Mouse (Mus musculus) hindbrain, embryonic 14.5 days (tissue): ENCODE results near the gene Alkbh3. TPM values are rescaled to one million over a fixed set of nuclear protein-coding genes. Genes with fewer than 3 reads are reported as not detected.

ENCODE experiments used
- ATAC-seq: fragments of 200-750 bp; cut with Nextera tagmentation; 2 replicates; pipeline ENCODE4 v1.8.0; 2017; ENCODE audit warnings: moderate number of reproducible peaks, mild to moderate bottlenecking, moderate TSS enrichment, moderate library complexity; ENCODE audit not compliant: low FRiP score
- DNase-seq: peaks from one replicate; pipeline ENCODE4 v3.0.0-alpha.2; 2015; ENCODE audit warnings: low spot score
- H3K27ac ChIP-seq: fragments of 300-500 bp; sonication (generic); 2 replicates; pipeline ENCODE4 v1.5.1; 2014; ENCODE audit warnings: mild to moderate bottlenecking, moderate library complexity
- H3K27me3 ChIP-seq: fragments of 300-500 bp; sonication (generic); 2 replicates; pipeline ENCODE4 v1.6.1; 2014; ENCODE audit warnings: mild to moderate bottlenecking, low read length, mixed read lengths; ENCODE audit not compliant: control insufficient read depth, insufficient read depth
- H3K36me3 ChIP-seq: fragments of 300-500 bp; sonication (generic); replicated peaks from 2 replicates; pipeline ENCODE4 v1.6.1; 2014; ENCODE audit not compliant: control insufficient read depth, insufficient read depth
- H3K4me1 ChIP-seq: fragments of 300-500 bp; sonication (generic); replicated peaks from 2 replicates; pipeline ENCODE4 v1.6.1; 2014; ENCODE audit warnings: antibody characterized with exemption, low read length, mixed read lengths; ENCODE audit not compliant: control insufficient read depth, insufficient read depth
- H3K4me2 ChIP-seq: fragments of 300-500 bp; sonication (generic); replicated peaks from 2 replicates; pipeline ENCODE4 v1.6.1; 2014; ENCODE audit warnings: mild to moderate bottlenecking, moderate library complexity
- H3K4me3 ChIP-seq: fragments of 300-500 bp; sonication (generic); replicated peaks from 2 replicates; pipeline ENCODE4 v1.5.1; 2014; ENCODE audit warnings: mild to moderate bottlenecking, low read length
- H3K9ac ChIP-seq: fragments of 300-500 bp; sonication (generic); 2 replicates; pipeline ENCODE4 v1.6.1; 2014
- H3K9me3 ChIP-seq: fragments of 300-500 bp; sonication (generic); 2 replicates; pipeline ENCODE4 v1.6.1; 2016; ENCODE audit warnings: low read length; ENCODE audit not compliant: control insufficient read depth
- WGBS: fragments of 180-500 bp; shearing (Covaris S2); extraction: QIAGEN DNeasy Blood & Tissue Kit; methylation state at CpG from one replicate; pipeline ENCODE4 v1.1.7; 2014; 5-methylcytosine and 5-hydroxymethylcytosine counted together
- polyA plus RNA-seq: library from polyadenylated mRNA; unstranded; fragments of >200 nt; fragmentation: Nextera tagmentation; extraction: Ambion mirVana; gene quantifications from 2 replicates; pipeline ENCODE4 v1.2.1, GENCODE M21; 2014

Alkbh3 gene
- polyA plus RNA-seq, 1 experiment from 2014 or later = 52.6 TPM

- Histone ChIP-seq H3K9me3 (no peaks in the 10 kb centered on the region), H3K4me3 (no peak overlapping the region), H3K27me3 (no peaks in the 10 kb centered on the region), H3K4me1 (no peaks in the 10 kb centered on the region), H3K27ac (no peak overlapping the region), H3K9ac (no peak overlapping the region), H3K4me2 (no peak overlapping the region), H3K36me3 (no peaks in the 10 kb centered on the region)
- WGBS = 86% methylated on average over 11 of the region's 11 CpGs
- DNase-seq (no peak), ATAC-seq (no peak)
Measured at GRCm38 (mm10) chr2:93941670-93942069, 68.9 kb downstream of the Alkbh3 start.

GRCm38 (mm10) chr2:93938534-93938933 is 72.1 kb downstream of the Alkbh3 start:
- no peak overlapping the region for H3K4me2 ChIP-seq
- 78% methylated on average over 9 of the region's 9 CpGs for WGBS
- no peak for ATAC-seq
- H3K27me3 ChIP-seq = no peaks in the 10 kb centered on the region
- H3K4me1 ChIP-seq = no peaks in the 10 kb centered on the region
- H3K27ac ChIP-seq = no peak overlapping the region
- DNase-seq = no peak
- no peaks in the 10 kb centered on the region for H3K36me3 ChIP-seq
- no peak overlapping the region for H3K9ac ChIP-seq
- H3K9me3 ChIP-seq = no peaks in the 10 kb centered on the region
- no peak overlapping the region for H3K4me3 ChIP-seq

Other genes with a start within 250 kb of the Alkbh3 start
- gene Ext2, start 188.2 kb downstream of the Alkbh3 start, polyA plus RNA-seq = 71.3 and 77.7 TPM in 2 replicates
- 4.8 and 6.7 TPM in 2 replicates for gene Accs, start 160.9 kb downstream of the Alkbh3 start, polyA plus RNA-seq
- 0.08 and 0.38 TPM in 2 replicates for gene Accsl, start 141.7 kb downstream of the Alkbh3 start, polyA plus RNA-seq
- gene Gm13889, start 53.6 kb downstream of the Alkbh3 start, polyA plus RNA-seq = 11.5 and 13.4 TPM in 2 replicates
- not detected in 2 replicates for gene Gm27027, start 14.5 kb downstream of the Alkbh3 start, polyA plus RNA-seq
- gene Hsd17b12, start 147.2 kb upstream of the Alkbh3 start, polyA plus RNA-seq = 136 and 146 TPM in 2 replicates